Mouse (Mus musculus) thymus, adult 2 months (tissue): ENCODE data around the gene Abtb2.

Source experiments
- CTCF ChIP-seq: fragments of 200-500 bp; IDR thresholded peaks from 2 replicates; pipeline ENCODE4 v1.5.1; 2012; ENCODE audit warnings: mild to moderate bottlenecking, control low read depth, low read length, moderate library complexity, borderline replicate concordance; ENCODE audit not compliant: control insufficient read depth, poor library complexity, insufficient read depth; ENCODE audit errors: extremely low read depth
- POLR2A ChIP-seq: fragments of 200-500 bp; IDR thresholded peaks from 2 replicates; pipeline ENCODE4 v1.6.1; 2012; ENCODE audit warnings: mild to moderate bottlenecking, low read length, control low read depth, moderate library complexity; ENCODE audit not compliant: control insufficient read depth, poor library complexity, insufficient read depth; ENCODE audit errors: extremely low read depth

GRCm38 (mm10) chr2:103659648-103660556 lies 93.8 kb downstream of the Abtb2 start:
- TF ChIP-seq CTCF = no peak
- TF ChIP-seq POLR2A = no peak
